ENCODE assay signal across 17 mouse cellular contexts in the genomic region with DNA sequence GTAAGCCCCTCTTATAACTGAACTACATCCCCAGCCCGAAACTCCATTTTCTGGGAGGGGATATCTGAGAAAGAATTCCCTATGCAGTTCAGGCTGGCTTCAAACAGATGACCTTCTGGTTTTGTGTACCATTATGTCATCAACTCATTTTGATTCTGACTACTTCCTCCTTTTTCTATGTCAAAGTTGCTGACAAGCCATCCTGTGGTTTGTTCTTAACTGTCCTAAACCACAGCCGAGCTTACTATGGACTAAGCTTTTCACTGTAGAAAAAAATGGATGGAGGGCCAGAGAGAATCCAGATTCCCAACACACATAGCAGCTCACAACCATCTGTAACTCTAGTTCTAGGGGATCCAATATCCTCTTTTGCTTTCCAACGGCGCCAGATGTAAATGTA. TPM values are rescaled to one million over a fixed set of nuclear protein-coding genes. Genes with fewer than 3 reads are reported as not detected.
DNase-seq lines count a peak whose midpoint lies in the region; ATAC-seq and TF ChIP-seq lines count a peak whose summit lies in the region.
"Had no signal": no experiment of that assay in that cellular context is flagged by ENCODE, and none has a peak within 500 bp of the region (broad histone marks: within the 10 kb centered on the region; RNA-seq: fewer than 3 reads in every experiment).

No protein-coding gene starts in this region.

- H3K9me3 ChIP-seq in liver, postnatal 0 days (ENCODE audit: low read length) = no peaks in the 10 kb centered on the region
- H3K9me3 ChIP-seq in liver, embryonic 11.5 days (ENCODE audit: control insufficient read depth, low read length) = no peaks in the 10 kb centered on the region
- H3K9me3 ChIP-seq in midbrain, embryonic 13.5 days = no peaks in the 10 kb centered on the region
- H3K9me3 ChIP-seq: kidney, embryonic 15.5 days; midbrain, embryonic 12.5 days; stomach, embryonic 15.5 days had no signal

- H3K27ac ChIP-seq in liver, postnatal 0 days (ENCODE audit: low read depth) = 0 out of 2 replicates have a peak overlapping the region, but pooled peaks have one; percentile 18
- H3K27ac ChIP-seq in liver, embryonic 11.5 days (ENCODE audit: low read depth, low read length) = no peak overlapping the region
- H3K27ac ChIP-seq in midbrain, embryonic 13.5 days = no peak overlapping the region
- H3K27ac ChIP-seq: heart, adult 2 months; hindbrain, postnatal 0 days; kidney, embryonic 15.5 days; midbrain, embryonic 12.5 days; stomach, embryonic 15.5 days had no signal

- H3K9ac ChIP-seq in liver, postnatal 0 days (replicated peaks) = no peak overlapping the region
- no peak overlapping the region for H3K9ac ChIP-seq in liver, embryonic 11.5 days (ENCODE audit: low read depth, low read length)
- H3K9ac ChIP-seq in midbrain, embryonic 13.5 days (replicated peaks) = no peak overlapping the region
- H3K9ac ChIP-seq: kidney, embryonic 15.5 days; midbrain, embryonic 12.5 days; stomach, embryonic 15.5 days had no signal

- H3K4me2 ChIP-seq in liver, postnatal 0 days (ENCODE audit: low read depth, low read length) = no peak overlapping the region
- no peak overlapping the region for H3K4me2 ChIP-seq in liver, embryonic 11.5 days
- no peak overlapping the region for H3K4me2 ChIP-seq in midbrain, embryonic 13.5 days (replicated peaks)
- H3K4me2 ChIP-seq: kidney, embryonic 15.5 days; midbrain, embryonic 12.5 days; stomach, embryonic 15.5 days had no signal

- no peaks in the 10 kb centered on the region for H3K27me3 ChIP-seq in liver, postnatal 0 days (ENCODE audit: insufficient read depth, low read length)
- no peaks in the 10 kb centered on the region for H3K27me3 ChIP-seq in liver, embryonic 11.5 days (replicated peaks; ENCODE audit: control insufficient read depth, insufficient read depth, low read length)
- no peaks in the 10 kb centered on the region for H3K27me3 ChIP-seq in midbrain, embryonic 13.5 days
- H3K27me3 ChIP-seq: kidney, embryonic 15.5 days; midbrain, embryonic 12.5 days; stomach, embryonic 15.5 days had no signal

- ATAC-seq in liver, postnatal 0 days = peak; percentile 39; the same call in 1 of the 2 replicates
- ATAC-seq in liver, embryonic 11.5 days (replicated peaks; ENCODE audit: low FRiP score) = no peak
- 0 out of 2 replicates have a peak, but pooled peaks have one; percentile 31 for ATAC-seq in megakaryocyte-erythroid progenitor cell, adult 5-6 weeks (replicated peaks; ENCODE audit: low FRiP score, low TSS enrichment, poor library complexity, severe bottlenecking)
- ATAC-seq in midbrain, embryonic 13.5 days = no peak
- ATAC-seq: forebrain, embryonic 14.5 days; hindbrain, postnatal 0 days had no signal

- 0 out of 2 replicates have a peak, but pooled peaks have one; percentile 8 for TF ChIP-seq EP300 in liver, postnatal 0 days (IDR thresholded peaks at IDR 0.05; ENCODE audit: low read depth)

- DNase-seq in liver, postnatal 0 days = no peak
- no peak for DNase-seq in liver, embryonic 11.5 days (ENCODE audit: low spot score)
- peak; percentile 27 to 32 for DNase-seq in B cell, adult 2 months
- DNase-seq in MEL-GATA-1-ER (ENCODE audit: extremely low read depth, low read depth) = peak; percentile 55
- DNase-seq in frontal cortex, postnatal 10 days (ENCODE audit: low spot score in 2 of 2) = no peak
- DNase-seq: cerebellum, adult 2 months; heart, adult 2 months; heart, postnatal 36 days; right cerebral cortex, postnatal 14 days; thymus, postnatal 25 days had no signal

- H3K4me3 ChIP-seq in liver, postnatal 0 days (ENCODE audit: low read depth, low read length) = no peak overlapping the region
- no peak overlapping the region for H3K4me3 ChIP-seq in liver, embryonic 11.5 days (ENCODE audit: low read depth, low read length)
- no peak overlapping the region for H3K4me3 ChIP-seq in midbrain, embryonic 13.5 days (replicated peaks)
- H3K4me3 ChIP-seq: heart, adult 2 months; kidney, embryonic 15.5 days; midbrain, embryonic 12.5 days; stomach, embryonic 15.5 days had no signal

- H3K4me1 ChIP-seq in liver, postnatal 0 days (ENCODE audit: insufficient read depth) = peaks cover 21% of the 10 kb centered on the region
- H3K4me1 ChIP-seq in liver, embryonic 11.5 days (replicated peaks; ENCODE audit: control insufficient read depth, insufficient read depth, low read length) = no peaks in the 10 kb centered on the region
- H3K4me1 ChIP-seq in midbrain, embryonic 13.5 days (replicated peaks) = no peaks in the 10 kb centered on the region
- H3K4me1 ChIP-seq: kidney, embryonic 15.5 days; midbrain, embryonic 12.5 days; stomach, embryonic 15.5 days had no signal

- no peak for TF ChIP-seq CTCF in liver, postnatal 0 days (IDR thresholded peaks at IDR 0.05; ENCODE audit: low read depth)

- 46% methylated on average over 4 of the region's 4 CpGs for WGBS in liver, postnatal 0 days (ENCODE audit: insufficient replicate concordance)
- WGBS in liver, embryonic 11.5 days = 59% methylated on average over 4 of the region's 4 CpGs
- 85% methylated on average over 4 of the region's 4 CpGs for WGBS in midbrain, embryonic 13.5 days

- no peaks in the 10 kb centered on the region for H3K36me3 ChIP-seq in liver, postnatal 0 days (replicated peaks; ENCODE audit: insufficient read depth, low read length)
- H3K36me3 ChIP-seq in liver, embryonic 11.5 days (ENCODE audit: control insufficient read depth, insufficient read depth, low read length) = no peaks in the 10 kb centered on the region
- H3K36me3 ChIP-seq in midbrain, embryonic 13.5 days = no peaks in the 10 kb centered on the region
- H3K36me3 ChIP-seq: kidney, embryonic 15.5 days; midbrain, embryonic 12.5 days; stomach, embryonic 15.5 days had no signal

RNA-seq across cellular contexts. Expression of a gene that starts 17.5 kb away (rescaled TPM):
- polyA plus RNA-seq in liver, postnatal 0 days (2015; fragmentation: Nextera tagmentation; extraction: Ambion mirVana) = 5.0 and 5.3 TPM in 2 replicates
- polyA plus RNA-seq in liver, embryonic 11.5 days (2014; fragmentation: Nextera tagmentation; extraction: Ambion mirVana) = 1.2 and 1.7 TPM in 2 replicates
- 10.6 and 13.4 TPM in 2 replicates for total RNA-seq in megakaryocyte-erythroid progenitor cell, adult 5-6 weeks (2014; fragmentation: Nextera tagmentation)
- total RNA-seq in megakaryocyte-erythroid progenitor cell, adult 5-6 weeks (2017) = 7.2 and 22.0 TPM in 2 replicates
- polyA plus RNA-seq in midbrain, embryonic 13.5 days (2015; fragmentation: Nextera tagmentation; extraction: Ambion mirVana) = 1.8 and 2.2 TPM in 2 replicates

RNA-seq across cellular contexts. Expression of a gene that starts 38.7 kb away (rescaled TPM):
- 1.9 and 3.2 TPM in 2 replicates for polyA plus RNA-seq in liver, postnatal 0 days (2015; fragmentation: Nextera tagmentation; extraction: Ambion mirVana)
- polyA plus RNA-seq in liver, embryonic 11.5 days (2014; fragmentation: Nextera tagmentation; extraction: Ambion mirVana) = 0.58 and 0.85 TPM in 2 replicates
- total RNA-seq in megakaryocyte-erythroid progenitor cell, adult 5-6 weeks (2014; fragmentation: Nextera tagmentation) = not detected in 2 replicates
- total RNA-seq in megakaryocyte-erythroid progenitor cell, adult 5-6 weeks (2017) = not detected in 2 replicates
- 106 and 124 TPM in 2 replicates for polyA plus RNA-seq in midbrain, embryonic 13.5 days (2015; fragmentation: Nextera tagmentation; extraction: Ambion mirVana)

RNA-seq across cellular contexts. Expression of a gene that starts 56.3 kb away (rescaled TPM):
- 9.1 and 9.7 TPM in 2 replicates for polyA plus RNA-seq in liver, postnatal 0 days (2015; fragmentation: Nextera tagmentation; extraction: Ambion mirVana)
- polyA plus RNA-seq in liver, embryonic 11.5 days (2014; fragmentation: Nextera tagmentation; extraction: Ambion mirVana) = 43.6 and 48.1 TPM in 2 replicates
- total RNA-seq in megakaryocyte-erythroid progenitor cell, adult 5-6 weeks (2014; fragmentation: Nextera tagmentation) = 102 and 142 TPM in 2 replicates
- total RNA-seq in megakaryocyte-erythroid progenitor cell, adult 5-6 weeks (2017) = 21.7 and 26.6 TPM in 2 replicates
- polyA plus RNA-seq in midbrain, embryonic 13.5 days (2015; fragmentation: Nextera tagmentation; extraction: Ambion mirVana) = 84.4 and 97.1 TPM in 2 replicates

Comparison
In these comparisons a context has a peak if more than half of its experiments do, and no peak if none do; other contexts are left out.
1. ATAC-seq: peak in liver, postnatal 0 days (single experiment) and megakaryocyte-erythroid progenitor cell, adult 5-6 weeks (single experiment); none in liver, embryonic 11.5 days (single experiment) and midbrain, embryonic 13.5 days (single experiment).
2. DNase-seq: peak in B cell, adult 2 months (2 of 2) and MEL-GATA-1-ER (single experiment); none in liver, postnatal 0 days (single experiment), liver, embryonic 11.5 days (single experiment) and frontal cortex, postnatal 10 days (0 of 2).
3. RNA of a gene that starts 38.7 kb away (polyA plus RNA-seq): 106 to 124 TPM in midbrain, embryonic 13.5 days; 1.9 to 3.2 TPM in liver, postnatal 0 days and 0.58 to 0.85 TPM in liver, embryonic 11.5 days; every median in the first group is over 10 times any median in the second.